Mouse (Mus musculus) cerebellum, adult 9-11 months (tissue): ENCODE data around the gene Orai1.
A peak's percentile ranks its signal among the peaks of the same experiment; 100 is the strongest.

Experiments used
- DNase-seq: peaks from one replicate; pipeline ENCODE4 v3.0.0; 2022

Gene Orai1

GRCm38 (mm10) chr5:122997205-122998204 lies 17.4 kb upstream of the Orai1 start:
- DNase-seq: peak; percentile 70

- DNase-seq: no peak
Measured at GRCm38 (mm10) chr5:123000901-123001300, 14.0 kb upstream of the Orai1 start.

GRCm38 (mm10) chr5:123005716-123006592 lies 8.9 kb upstream of the Orai1 start:
- peak; percentile 66 for DNase-seq

- peak; percentile 27 for DNase-seq
Measured at GRCm38 (mm10) chr5:123008877-123009493, 5.9 kb upstream of the Orai1 start.

GRCm38 (mm10) chr5:123009873-123010272 lies 5.0 kb upstream of the Orai1 start:
- peak; percentile 77 for DNase-seq

- peak; percentile 41 for DNase-seq
Measured at GRCm38 (mm10) chr5:123010806-123011205, 4.1 kb upstream of the Orai1 start.

GRCm38 (mm10) chr5:123011705-123012104 lies 3.2 kb upstream of the Orai1 start:
- DNase-seq: peak; percentile 19

- DNase-seq: peak; percentile 81
Measured at GRCm38 (mm10) chr5:123013599-123014315, 1.1 kb upstream of the Orai1 start.

- no peak for DNase-seq
Measured at GRCm38 (mm10) chr5:123015915-123016314, 1.0 kb downstream of the Orai1 start.

GRCm38 (mm10) chr5:123017504-123017903 lies 2.6 kb downstream of the Orai1 start:
- no peak for DNase-seq

GRCm38 (mm10) chr5:123019336-123020016 lies 4.6 kb downstream of the Orai1 start:
- no peak for DNase-seq

- DNase-seq: no peak
Measured at GRCm38 (mm10) chr5:123020426-123020825, 5.6 kb downstream of the Orai1 start.

- no peak for DNase-seq
Measured at GRCm38 (mm10) chr5:123021438-123021837, 6.6 kb downstream of the Orai1 start.

- no peak for DNase-seq
Measured at GRCm38 (mm10) chr5:123023049-123023448, 8.2 kb downstream of the Orai1 start.

- DNase-seq: no peak
Measured at GRCm38 (mm10) chr5:123024312-123024711, 9.4 kb downstream of the Orai1 start.

GRCm38 (mm10) chr5:123024965-123025573 lies 10.2 kb downstream of the Orai1 start:
- DNase-seq: no peak

- no peak for DNase-seq
Measured at GRCm38 (mm10) chr5:123026414-123026813, 11.5 kb downstream of the Orai1 start.

GRCm38 (mm10) chr5:123027436-123027835 lies 12.6 kb downstream of the Orai1 start:
- DNase-seq: no peak

GRCm38 (mm10) chr5:123029729-123030128 lies 14.9 kb downstream of the Orai1 start:
- DNase-seq: no peak

- no peak for DNase-seq
Measured at GRCm38 (mm10) chr5:123031312-123031711, 16.4 kb downstream of the Orai1 start.

GRCm38 (mm10) chr5:123033646-123034160 lies 18.8 kb downstream of the Orai1 start:
- no peak for DNase-seq
